Mouse (Mus musculus): ENCODE results near the gene Rab15.
"Not testable (repeated sequence)": the region's sequence is repeated elsewhere in the genome, so short reads cannot be mapped to it uniquely, and the experiment has no call there.

The Rab15 gene

DNA sequence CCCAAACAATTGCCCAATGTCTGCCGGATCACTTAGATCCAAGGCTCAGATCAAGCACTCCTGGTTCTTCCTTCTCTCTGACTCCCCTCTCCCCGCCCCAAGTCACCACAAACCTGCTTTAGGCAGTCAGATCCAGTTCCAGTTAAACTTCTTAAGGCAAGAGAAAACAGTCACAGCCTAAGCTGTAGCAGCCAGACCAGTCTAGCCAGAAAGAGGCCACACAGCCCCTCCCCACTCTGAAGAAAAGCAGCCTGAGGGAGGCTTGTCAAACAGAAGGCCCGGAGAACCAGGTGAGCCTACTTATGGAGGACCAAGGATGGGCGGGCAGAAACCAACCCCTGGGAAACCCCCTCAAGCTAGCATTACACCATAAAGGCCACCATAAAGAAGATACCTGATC lies 4.6 kb downstream of the Rab15 start:
- no peak for DNase-seq

DNA sequence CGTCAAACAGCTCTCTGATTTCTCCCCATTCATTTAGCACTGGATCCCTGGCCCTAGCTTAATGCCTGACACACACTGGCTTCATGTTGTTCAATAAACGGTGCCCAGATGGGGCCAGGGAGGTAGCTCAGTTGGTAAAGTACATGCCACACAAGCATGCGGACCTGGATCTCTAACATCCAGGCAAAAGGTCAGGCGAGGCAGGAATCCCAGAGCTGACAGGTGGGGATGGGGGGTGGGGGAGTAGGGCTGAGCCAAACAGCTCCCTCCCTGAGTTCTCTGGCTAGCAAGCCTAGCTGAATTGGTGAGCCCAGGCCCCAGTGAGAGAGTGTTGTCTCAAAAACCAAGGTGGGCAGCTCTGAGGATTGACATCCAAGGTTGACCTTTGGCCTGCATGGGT lies 5.5 kb downstream of the Rab15 start:
- no peak for DNase-seq

DNA sequence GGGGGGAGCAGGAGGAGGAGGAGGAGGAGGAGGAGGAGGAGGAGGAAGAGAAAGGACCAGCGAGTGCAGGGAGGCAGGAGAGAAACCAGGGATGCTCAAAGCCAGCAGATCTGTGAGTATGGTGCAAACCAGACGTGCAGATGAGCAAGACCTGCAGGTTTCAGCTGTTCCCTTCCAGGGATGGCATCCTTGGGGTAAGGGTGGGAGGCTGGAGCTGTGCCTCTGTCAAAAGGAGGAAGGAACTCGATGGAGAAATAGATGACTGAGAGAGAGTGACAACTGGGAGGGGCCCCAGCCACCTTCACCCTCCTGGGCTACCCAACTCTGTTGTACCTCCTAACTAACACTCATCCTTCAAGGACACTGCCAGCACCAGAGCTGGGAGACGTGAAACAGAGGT lies 6.0 kb downstream of the Rab15 start:
- DNase-seq = no peak

DNA sequence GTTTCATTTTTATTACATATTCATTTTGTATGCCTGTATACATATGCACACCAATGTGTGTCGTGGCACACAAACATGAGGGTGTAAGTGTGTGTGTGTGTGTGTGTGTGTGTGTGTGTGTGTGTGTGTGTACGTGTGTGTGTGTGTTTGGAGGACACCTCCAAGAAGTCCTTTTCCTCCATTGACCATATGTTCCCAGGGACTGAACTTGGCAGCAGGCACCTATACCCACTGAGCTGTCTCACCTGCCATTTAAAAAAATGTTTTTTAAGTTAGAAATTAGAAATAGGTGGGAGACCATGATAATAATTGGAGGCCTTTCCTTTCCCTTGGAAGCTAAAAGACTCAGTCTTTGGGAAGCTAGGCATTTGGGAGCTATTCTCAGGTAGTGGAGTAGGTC lies 8.6 kb downstream of the Rab15 start:
- no peak for DNase-seq

DNA sequence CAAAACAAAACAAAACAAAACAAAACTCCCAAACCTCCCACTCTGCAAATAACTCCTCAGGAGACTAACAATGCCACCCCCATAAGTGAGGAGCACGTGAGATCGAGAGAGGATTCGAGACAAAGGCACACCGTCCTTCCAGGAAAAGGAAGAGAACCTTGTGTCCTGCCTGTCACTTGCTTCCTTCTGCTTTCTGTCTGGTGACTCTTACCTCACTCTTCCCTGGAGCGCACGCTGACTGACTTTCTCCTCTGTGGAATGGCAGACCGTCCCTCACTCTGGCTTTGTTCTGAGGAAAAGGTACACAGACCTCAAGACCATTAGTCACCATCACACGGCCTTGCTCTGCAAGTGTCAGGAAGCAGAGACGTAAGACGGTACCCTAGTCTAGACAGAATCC lies 9.2 kb downstream of the Rab15 start:
- no peak for DNase-seq

GRCm38 (mm10) chr12:76811006-76811405 lies 11.7 kb downstream of the Rab15 start:
- no peak for DNase-seq

GRCm38 (mm10) chr12:76810491-76810890 lies 12.2 kb downstream of the Rab15 start:
- no peak for DNase-seq

- no peak for DNase-seq
Measured at GRCm38 (mm10) chr12:76807796-76808195, 14.9 kb downstream of the Rab15 start.

DNA sequence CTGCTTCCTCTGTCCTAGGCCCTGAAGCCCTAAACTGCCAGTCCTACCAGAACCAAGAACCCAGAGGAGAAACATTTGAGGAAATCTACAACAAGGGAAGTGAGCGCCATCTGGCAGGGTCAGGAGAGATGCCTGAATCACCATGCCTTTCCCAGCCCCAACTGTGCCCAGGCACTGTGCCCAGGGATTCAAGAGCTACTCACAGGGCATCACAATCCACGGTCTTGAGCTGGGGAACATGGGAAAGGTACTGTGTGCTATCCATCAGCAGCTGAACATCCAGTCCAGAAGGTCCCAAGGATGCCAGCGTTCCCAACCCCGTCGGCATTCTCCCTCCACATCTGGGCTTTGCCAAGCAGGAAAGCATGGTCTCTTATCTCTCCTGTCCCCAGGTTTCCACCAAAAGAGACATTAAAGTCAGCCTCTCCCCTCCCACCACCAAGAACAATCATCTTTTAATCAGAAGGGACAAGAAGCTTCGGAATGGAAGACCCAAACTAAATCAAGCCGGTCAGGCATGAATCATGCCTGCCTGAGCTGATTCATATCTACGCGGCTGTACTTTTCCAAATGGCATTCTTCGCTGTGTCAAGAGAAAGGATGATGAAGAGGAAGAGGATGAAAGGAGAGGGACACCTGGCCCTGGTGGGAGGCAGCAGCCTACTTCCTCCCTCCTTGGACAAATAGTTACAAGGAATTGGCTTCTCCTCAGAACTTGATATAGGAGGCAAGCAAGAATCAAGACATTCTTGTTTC lies 17.5 kb downstream of the Rab15 start:
- no peak for DNase-seq

- peak; percentile 44 for DNase-seq
Measured at GRCm38 (mm10) chr12:76803700-76804252, 18.9 kb downstream of the Rab15 start.

DNA sequence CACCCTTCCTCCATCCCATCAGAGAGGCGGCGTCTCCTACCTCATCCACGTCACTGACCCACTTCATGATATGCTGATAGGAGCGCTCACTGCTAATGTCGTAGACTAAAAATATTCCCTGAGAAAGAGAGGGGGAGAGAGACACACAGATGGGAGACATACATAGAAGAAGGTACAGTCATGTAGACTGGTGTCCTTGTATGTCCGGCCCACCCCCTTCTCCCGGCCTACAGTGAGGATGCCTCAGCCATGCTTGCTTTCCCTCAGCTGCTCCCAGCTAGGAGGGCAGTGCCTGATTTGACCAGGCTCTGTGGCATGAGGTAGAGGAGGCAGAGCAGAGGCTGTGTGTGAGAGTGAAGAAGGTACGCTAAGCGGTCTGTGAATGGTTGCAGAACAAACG lies 19.7 kb downstream of the Rab15 start:
- no peak for DNase-seq

- no peak for DNase-seq
Measured at GRCm38 (mm10) chr12:76798008-76798720, 24.5 kb downstream of the Rab15 start.

DNA sequence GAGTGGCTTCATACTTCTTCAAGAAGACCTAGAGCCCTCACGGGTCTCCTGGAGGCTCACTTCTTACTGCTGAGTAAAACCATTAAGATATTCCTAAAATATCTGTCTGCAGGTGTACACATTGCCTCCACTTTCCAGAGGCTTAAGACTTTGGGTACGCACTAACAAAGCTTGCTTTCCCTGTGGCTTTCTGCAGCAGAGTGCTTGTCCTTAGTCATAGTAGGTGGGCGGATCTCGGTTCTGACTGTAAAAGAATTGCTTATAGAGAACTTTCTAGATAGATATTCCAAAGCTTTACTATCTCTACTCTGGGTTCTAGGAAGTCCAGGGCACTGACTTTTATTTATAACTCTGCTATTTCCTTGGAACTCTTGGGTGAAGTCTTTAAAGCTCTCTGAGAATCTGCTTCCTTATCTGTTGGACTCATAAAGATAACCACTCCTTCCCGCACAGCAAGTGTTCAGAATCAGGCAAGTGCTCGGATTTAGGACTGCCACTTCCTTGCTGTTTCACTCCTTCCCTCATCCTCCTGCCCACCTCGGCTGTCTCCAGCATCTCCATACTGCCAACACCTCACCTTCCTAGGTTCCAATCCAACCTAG lies 25.7 kb downstream of the Rab15 start:
- DNase-seq = no peak

GRCm38 (mm10) chr12:76795350-76795749 lies 27.4 kb downstream of the Rab15 start, which contains the start of gene Gpx2:
Gpx2 (minus strand) TSS chr12:76795554.
- DNase-seq = no peak

DNA sequence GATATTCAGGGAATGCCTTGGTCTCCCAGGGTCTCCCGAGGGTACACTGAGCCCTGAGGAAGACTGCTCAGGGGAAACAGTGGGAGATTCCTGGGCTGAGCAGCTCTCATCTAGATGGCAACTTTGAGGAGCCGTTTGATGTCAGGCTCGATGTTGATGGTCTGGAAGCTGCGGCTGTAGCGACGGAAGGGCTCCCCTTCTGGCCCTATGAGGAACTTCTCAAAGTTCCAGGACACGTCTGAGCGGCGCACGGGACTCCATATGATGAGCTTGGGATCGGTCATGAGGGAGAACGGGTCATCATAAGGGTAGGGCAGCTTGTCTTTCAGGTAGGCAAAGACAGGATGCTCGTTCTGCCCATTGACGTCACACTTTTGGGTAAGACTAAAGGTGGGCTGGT lies 30.2 kb downstream of the Rab15 start:
- not testable (repeated sequence) for DNase-seq

DNA sequence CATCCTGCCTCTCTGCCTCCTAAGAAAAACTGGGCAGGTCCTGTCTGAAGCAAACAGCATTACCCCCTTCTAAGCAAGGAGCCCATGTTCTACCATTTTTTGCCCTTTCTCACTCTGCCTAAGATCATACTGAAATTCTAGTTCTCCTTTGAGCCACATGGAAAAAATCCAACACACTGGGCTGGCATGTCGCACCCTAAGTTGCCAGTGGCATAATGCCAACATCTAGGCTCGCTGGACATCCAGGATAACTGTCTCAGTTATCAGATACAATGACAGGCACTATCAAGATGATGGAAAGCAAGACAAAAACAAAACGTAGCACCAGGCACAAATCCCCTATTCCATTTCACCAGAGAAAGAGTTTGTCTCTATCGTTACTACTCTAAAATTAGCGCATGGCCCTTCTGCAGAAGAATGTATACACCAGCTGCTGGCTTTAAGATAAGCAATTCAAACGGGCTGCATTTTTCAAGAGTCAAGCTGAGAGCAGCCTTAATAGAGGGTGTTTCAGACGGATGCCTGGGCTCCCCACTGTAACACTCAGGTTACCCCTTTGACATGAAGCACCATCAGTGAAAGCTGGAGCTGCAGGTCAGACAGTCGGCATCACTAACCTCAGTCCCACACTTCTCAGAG lies 32.1 kb downstream of the Rab15 start:
- DNase-seq = no peak

- no peak for DNase-seq
Measured at GRCm38 (mm10) chr12:76784056-76784619, 38.6 kb downstream of the Rab15 start.

DNA sequence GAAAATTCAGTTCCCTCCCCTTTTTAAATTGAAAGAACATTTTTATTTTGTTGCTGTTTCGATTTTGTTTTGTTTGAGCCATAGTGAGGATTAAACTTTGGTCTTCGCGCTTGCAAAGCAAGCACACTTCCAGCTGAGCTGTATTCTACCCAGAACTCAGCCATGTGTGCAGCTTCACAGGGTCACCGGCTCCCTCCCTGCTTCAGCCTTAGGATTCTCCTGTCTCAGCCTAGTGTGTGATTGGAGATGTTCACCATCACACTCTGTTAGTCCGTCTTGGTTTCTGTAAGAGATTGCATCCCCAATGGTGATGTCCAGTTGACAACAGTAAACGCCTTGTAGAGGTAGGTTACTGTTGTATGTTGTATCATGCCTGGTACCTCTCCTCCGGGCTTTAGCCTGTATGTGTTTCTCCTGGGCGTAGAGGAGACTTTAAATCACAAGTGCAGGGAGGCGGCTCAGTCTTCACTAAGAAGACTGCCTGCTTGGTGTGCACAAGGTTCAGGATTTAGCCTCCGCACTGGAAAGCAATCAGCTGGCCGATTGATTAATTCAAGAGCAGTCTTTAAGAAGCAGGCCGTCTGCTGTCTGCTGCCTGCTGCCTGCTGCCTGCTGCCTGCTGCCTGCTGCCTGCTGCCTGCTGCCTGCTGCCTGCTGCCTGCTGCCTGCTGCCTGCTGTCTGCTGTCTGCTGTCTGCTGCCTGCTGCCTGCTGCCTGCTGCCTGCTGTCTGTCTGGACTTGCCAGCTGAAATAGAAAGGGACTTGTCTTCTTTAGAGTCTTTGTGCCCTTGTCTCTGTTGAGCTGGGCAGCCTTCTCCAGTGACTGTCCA lies 41.9 kb downstream of the Rab15 start:
- DNase-seq = no peak

- DNase-seq = no peak
Measured at GRCm38 (mm10) chr12:76779951-76780350, 42.8 kb downstream of the Rab15 start.

DNA sequence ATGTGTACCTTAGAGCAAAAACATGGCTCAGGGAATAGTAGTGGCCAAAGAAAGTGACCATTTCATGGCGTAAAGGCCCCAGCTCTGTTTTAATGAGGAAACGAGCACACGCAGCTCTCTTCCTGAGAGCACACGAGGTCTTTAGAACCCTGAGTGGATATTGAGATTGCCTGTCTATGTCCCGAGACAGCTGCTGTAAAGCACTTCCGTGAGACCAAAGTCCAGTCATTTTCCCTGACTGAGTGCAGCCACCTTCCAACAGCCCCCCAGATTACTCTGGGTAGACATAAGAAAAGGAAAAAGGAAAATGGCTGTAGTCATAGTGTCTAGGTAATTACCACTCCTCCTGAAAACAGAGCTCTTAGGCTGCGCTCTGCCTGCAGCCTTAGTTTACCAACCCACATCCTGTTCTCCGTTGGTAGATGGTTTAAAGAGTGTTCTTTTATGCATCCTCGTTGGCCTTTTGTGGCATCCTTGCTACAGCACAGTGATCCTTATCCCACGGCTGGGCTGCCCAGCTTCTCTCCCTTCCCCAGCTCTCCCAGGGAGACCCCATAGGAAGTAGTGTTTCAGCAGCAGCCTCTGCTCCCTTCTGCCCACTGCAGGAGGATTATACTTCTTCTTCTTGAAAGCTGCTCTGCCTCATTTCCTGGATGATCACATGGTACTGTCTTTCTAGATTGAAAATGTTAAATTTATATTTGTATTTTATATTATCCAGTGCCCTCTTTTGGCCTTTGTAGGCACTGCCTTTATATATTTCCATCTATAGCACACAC lies 44.2 kb downstream of the Rab15 start:
- DNase-seq = no peak

DNA sequence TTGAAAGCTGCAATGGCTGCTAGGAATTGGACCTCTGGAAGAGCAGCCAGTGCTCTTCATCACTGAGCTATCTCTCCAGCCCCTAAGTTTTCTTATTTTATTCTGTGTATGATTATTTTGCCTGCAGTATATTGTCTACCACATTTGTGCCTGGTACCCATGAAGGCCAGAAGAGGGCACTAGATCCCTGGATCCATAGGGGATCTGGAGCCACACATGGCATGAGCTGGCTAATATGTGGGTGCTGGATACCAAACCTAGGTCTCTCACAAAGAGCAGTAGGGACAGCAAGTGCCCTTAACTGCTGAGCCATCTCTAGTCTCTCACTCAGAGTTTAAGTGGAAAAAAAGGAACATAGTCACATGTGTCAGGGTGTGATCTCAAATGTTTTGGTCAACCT lies 44.9 kb downstream of the Rab15 start:
- DNase-seq = no peak
